Mouse (Mus musculus): ENCODE data around the gene Ccdc51.

- TF ChIP-seq CTCF (IDR thresholded peaks at IDR 0.05; ENCODE audit: low read depth), result no peak
- no peak for TF ChIP-seq EP300 (IDR thresholded peaks at IDR 0.05; ENCODE audit: low read depth)
Observed at GRCm38 (mm10) chr9:109096251-109096661, 14.0 kb downstream of the Ccdc51 start.
